Mouse (Mus musculus) neural tube, embryonic 13.5 days (tissue): ENCODE measurements at regions not wholly inside any gene's neighbourhood (a gene's known extent, or its start where the extent isn't known, plus 50 kb on each side); places are given as distances from the start of the nearest gene placed in this dataset.

Experiments used
- ATAC-seq: fragments of 200-750 bp; cut with Nextera tagmentation; 2 replicates; pipeline ENCODE4 v1.8.0; 2017; ENCODE audit warnings: low read depth, mild to moderate bottlenecking, moderate TSS enrichment, moderate library complexity
- H3K27ac ChIP-seq: fragments of 300-500 bp; sonication (generic); replicated peaks from 2 replicates; pipeline ENCODE4 v1.5.1; 2015; ENCODE audit warnings: moderate library complexity, mild to moderate bottlenecking, inconsistent platforms
- H3K27me3 ChIP-seq: fragments of 300-500 bp; sonication (generic); 2 replicates; pipeline ENCODE4 v1.6.1; 2015; ENCODE audit warnings: mild to moderate bottlenecking, inconsistent platforms
- H3K36me3 ChIP-seq: fragments of 300-500 bp; sonication (generic); 2 replicates; pipeline ENCODE4 v1.6.1; 2015; ENCODE audit warnings: mild to moderate bottlenecking, inconsistent platforms
- H3K4me1 ChIP-seq: fragments of 300-500 bp; sonication (generic); replicated peaks from 2 replicates; pipeline ENCODE4 v1.6.1; 2015; ENCODE audit warnings: inconsistent platforms
- H3K4me2 ChIP-seq: fragments of 300-500 bp; sonication (generic); 2 replicates; pipeline ENCODE4 v1.6.1; 2015; ENCODE audit warnings: inconsistent platforms, mild to moderate bottlenecking, moderate library complexity
- H3K4me3 ChIP-seq: fragments of 300-500 bp; sonication (generic); 2 replicates; pipeline ENCODE4 v1.5.1; 2015; ENCODE audit warnings: mild to moderate bottlenecking, inconsistent platforms
- H3K9ac ChIP-seq: fragments of 300-500 bp; sonication (generic); 2 replicates; pipeline ENCODE4 v1.6.1; 2015; ENCODE audit warnings: moderate library complexity, mild to moderate bottlenecking, inconsistent platforms
- H3K9me3 ChIP-seq: fragments of 300-500 bp; sonication (generic); 2 replicates; pipeline ENCODE4 v1.6.1; 2016; ENCODE audit warnings: inconsistent platforms
- WGBS: fragments of 180-500 bp; shearing (Covaris S2); methylation state at CpG from one replicate; pipeline ENCODE4 v1.1.7; 2015; 5-methylcytosine and 5-hydroxymethylcytosine counted together

DNA sequence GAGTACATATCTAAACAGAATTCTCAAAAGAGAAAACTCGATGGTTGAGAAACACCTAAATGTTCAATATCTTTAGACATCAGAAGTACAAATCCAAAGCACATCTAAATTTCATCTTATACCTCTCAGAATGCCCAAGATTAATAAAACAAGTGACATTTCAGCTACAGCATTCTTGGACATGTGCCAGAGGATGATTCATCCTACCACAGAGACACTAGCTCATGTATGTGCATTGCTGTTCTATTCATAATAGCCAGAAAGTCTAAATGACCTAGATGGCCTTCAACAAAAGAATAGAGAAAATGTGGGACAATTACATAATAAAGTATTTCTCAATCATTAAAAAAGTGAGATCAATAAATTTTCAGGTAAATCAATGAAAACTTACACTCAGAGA lies 146.6 kb upstream of the Nat3 start:
- H3K4me1 ChIP-seq: no peaks in the 10 kb centered on the region
- no peak overlapping the region for H3K9ac ChIP-seq
- H3K27ac ChIP-seq: no peak overlapping the region
- 100% methylated on average over 1 of the region's 1 CpGs for WGBS
- H3K36me3 ChIP-seq: no peaks in the 10 kb centered on the region
- H3K9me3 ChIP-seq: 0 out of 2 replicates have a peak, but pooled peaks cover 11% of the 10 kb centered on the region
- ATAC-seq: no peak
- no peak overlapping the region for H3K4me2 ChIP-seq
- no peaks in the 10 kb centered on the region for H3K27me3 ChIP-seq
- H3K4me3 ChIP-seq: no peak overlapping the region

DNA sequence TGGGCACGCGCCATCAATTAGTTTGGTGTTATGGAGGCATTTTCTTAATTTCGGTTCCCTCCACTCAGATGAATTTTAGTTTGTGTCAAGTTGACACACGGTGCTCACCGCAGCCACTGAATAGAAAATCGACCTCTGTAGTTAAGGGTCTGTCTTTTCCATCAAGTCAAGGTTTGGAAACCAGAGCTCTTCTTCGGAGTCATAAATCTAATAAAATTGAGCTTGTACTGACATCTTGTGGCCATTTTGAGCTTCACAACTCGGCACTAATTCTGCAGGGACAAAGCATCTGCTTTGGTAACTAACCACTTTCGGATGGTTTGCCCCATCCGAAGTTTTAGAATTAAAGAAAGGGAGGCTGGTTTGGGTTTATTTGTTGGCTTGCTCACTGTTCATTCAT lies 117.7 kb upstream of the Nat3 start:
- Histone ChIP-seq H3K4me2 (no peak overlapping the region), H3K9ac (no peak overlapping the region), H3K4me1 (no peaks in the 10 kb centered on the region), H3K27me3 (no peaks in the 10 kb centered on the region), H3K36me3 (no peaks in the 10 kb centered on the region), H3K4me3 (no peak overlapping the region), H3K27ac (no peak overlapping the region), H3K9me3 (no peaks in the 10 kb centered on the region)
- 46% methylated on average over 10 of the region's 10 CpGs for WGBS
- ATAC-seq: no peak

DNA sequence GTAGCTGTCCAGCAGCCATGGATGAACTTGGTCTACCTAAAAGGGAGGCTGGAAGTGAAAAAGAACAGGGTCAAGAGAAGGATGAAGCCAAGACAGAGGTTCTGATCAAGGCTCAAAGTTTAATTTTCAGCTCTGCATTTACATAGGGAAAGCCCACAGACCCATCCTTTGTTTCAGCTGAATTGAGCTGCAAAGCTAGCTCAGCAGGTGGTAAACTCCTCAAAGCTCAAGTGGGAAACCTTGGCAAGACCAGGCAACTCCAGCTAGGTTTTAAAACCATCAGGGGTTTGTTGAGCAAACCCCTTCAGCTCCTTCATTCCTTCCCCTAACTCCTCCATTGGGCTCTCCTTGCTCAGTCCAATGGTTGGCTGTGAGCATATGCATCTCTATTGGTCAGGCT lies 108.8 kb upstream of the Nat3 start:
- no peak overlapping the region for H3K9ac ChIP-seq
- H3K27me3 ChIP-seq: no peaks in the 10 kb centered on the region
- no peak for ATAC-seq
- H3K4me3 ChIP-seq: no peak overlapping the region
- no peak overlapping the region for H3K27ac ChIP-seq
- no peaks in the 10 kb centered on the region for H3K36me3 ChIP-seq
- no peaks in the 10 kb centered on the region for H3K4me1 ChIP-seq
- no peak overlapping the region for H3K4me2 ChIP-seq
- no peaks in the 10 kb centered on the region for H3K9me3 ChIP-seq

- Histone ChIP-seq H3K4me3 (no peak overlapping the region), H3K27ac (no peak overlapping the region), H3K36me3 (no peaks in the 10 kb centered on the region), H3K4me2 (no peak overlapping the region), H3K4me1 (no peaks in the 10 kb centered on the region), H3K9me3 (no peaks in the 10 kb centered on the region), H3K9ac (no peak overlapping the region), H3K27me3 (no peaks in the 10 kb centered on the region)
- no peak for ATAC-seq
- WGBS: 86% methylated on average over 2 of the region's 2 CpGs
These were observed 101.1 kb upstream of the Nat3 start for GRCm38 (mm10) chr8:67422521-67422920.
